Mouse (Mus musculus): ENCODE measurements around the gene Lgalsl. TPM values are rescaled to one million over a fixed set of nuclear protein-coding genes. Genes with fewer than 3 reads are reported as not detected.
A peak's percentile ranks its signal among the peaks of the same experiment; 100 is the strongest.

Gene Lgalsl
- polyA plus RNA-seq, 2 experiments, result 25.5 to 52.0 TPM

DNA sequence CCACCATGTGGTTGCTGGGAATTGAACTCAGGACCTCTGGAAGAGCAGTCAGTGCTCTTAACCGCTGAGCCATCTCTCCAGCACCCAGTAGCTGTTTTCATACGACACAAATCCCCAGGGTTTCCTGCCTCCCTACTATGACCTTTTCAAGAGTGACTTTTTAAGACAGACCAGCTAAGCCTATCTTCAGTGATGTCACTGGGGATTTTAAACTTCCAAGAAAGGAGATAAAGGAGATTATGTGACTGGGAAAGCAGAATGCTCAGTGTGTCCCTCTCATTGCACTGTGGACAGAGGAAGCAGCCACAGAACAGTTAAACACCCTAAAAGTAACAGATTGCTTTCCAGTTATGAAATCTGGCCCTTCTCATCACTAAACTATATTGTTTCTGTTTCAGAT is 41.6 kb upstream of the Lgalsl start:
- ATAC-seq (ENCODE audit: low FRiP score, low read depth), result no peak
- Histone ChIP-seq H3K27ac (replicated peaks; ENCODE audit: low read depth, low read length) (no peak overlapping the region), H3K4me1 (ENCODE audit: control insufficient read depth, insufficient read depth, low read length) (no peaks in the 10 kb centered on the region), H3K4me2 (replicated peaks; ENCODE audit: low read depth, low read length, severe bottlenecking) (no peak overlapping the region), H3K9me3 (ENCODE audit: control insufficient read depth, low read length) (no peaks in the 10 kb centered on the region), H3K4me3 (replicated peaks; ENCODE audit: low read length) (no peak overlapping the region), H3K36me3 (ENCODE audit: control insufficient read depth, insufficient read depth, low read length) (no peaks in the 10 kb centered on the region), H3K27me3 (ENCODE audit: control insufficient read depth, insufficient read depth, low read length) (no peaks in the 10 kb centered on the region), H3K9ac (ENCODE audit: low read depth, low read length, severe bottlenecking) (no peak overlapping the region)
- whole genome bisulfite sequencing, result 92% methylated on average over 2 of the region's 2 CpGs
- DNase-seq (ENCODE audit: low spot score), result no peak
- no peak for TF ChIP-seq POLR2A (IDR thresholded peaks at IDR 0.05; ENCODE audit: borderline replicate concordance, extremely low read depth, insufficient read depth, insufficient read length)

DNA sequence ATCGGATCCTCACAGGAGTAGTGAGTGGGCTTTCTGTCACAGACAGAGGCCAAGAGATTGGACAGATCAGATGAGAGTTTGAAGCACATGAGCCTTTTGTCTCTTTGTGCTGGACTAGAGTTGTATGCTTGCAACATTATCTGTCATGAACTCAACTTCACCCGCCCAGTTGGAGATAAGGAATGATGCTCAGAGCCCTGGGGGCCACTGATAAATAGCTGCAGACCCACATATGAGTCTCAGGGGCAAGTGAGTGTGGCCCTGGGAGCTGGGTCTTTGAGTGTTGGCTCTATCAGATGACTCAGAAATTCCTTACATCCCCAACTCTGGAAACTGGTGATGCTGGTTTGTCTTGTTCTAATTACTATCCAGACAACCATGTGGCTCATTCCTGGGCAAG is 39.1 kb upstream of the Lgalsl start:
- Histone ChIP-seq H3K27ac (replicated peaks; ENCODE audit: low read depth, low read length) (no peak overlapping the region), H3K36me3 (ENCODE audit: control insufficient read depth, insufficient read depth, low read length) (no peaks in the 10 kb centered on the region), H3K4me1 (ENCODE audit: control insufficient read depth, insufficient read depth, low read length) (no peaks in the 10 kb centered on the region; the same call in 1 of the 2 replicates), H3K9ac (ENCODE audit: low read depth, low read length, severe bottlenecking) (no peak overlapping the region), H3K27me3 (ENCODE audit: control insufficient read depth, insufficient read depth, low read length) (no peaks in the 10 kb centered on the region), H3K9me3 (ENCODE audit: control insufficient read depth, low read length) (no peaks in the 10 kb centered on the region), H3K4me2 (replicated peaks; ENCODE audit: low read depth, low read length, severe bottlenecking) (no peak overlapping the region), H3K4me3 (replicated peaks; ENCODE audit: low read length) (no peak overlapping the region)
- no peak for TF ChIP-seq POLR2A (IDR thresholded peaks at IDR 0.05; ENCODE audit: borderline replicate concordance, extremely low read depth, insufficient read depth, insufficient read length)
- WGBS, result 77% methylated on average over 2 of the region's 2 CpGs
- DNase-seq (ENCODE audit: low spot score) (peak; percentile 37), ATAC-seq (ENCODE audit: low FRiP score, low read depth) (no peak)

DNA sequence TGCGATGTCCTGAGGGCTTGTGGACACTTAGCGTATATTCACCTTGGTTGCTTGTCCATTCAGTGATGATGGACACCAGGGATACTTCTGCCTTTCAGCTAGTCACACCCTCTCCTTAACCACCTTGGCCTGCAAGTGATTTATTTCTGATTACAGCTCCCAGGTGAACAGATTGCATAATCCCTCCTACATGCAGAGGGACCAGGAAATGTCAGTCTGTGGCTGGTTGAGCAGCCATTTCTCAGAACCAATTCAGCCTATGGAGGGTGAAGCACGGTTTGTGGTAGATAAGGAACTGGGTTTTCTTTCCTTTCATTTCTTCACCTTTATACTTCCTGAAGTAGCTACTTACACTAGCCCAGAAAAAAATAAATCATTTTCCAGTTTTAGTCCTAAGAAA is 34.6 kb upstream of the Lgalsl start:
- no peak overlapping the region for H3K9ac ChIP-seq (ENCODE audit: low read depth, low read length, severe bottlenecking)
- peaks cover under 1% of the 10 kb centered on the region; the same call in 1 of the 2 replicates for H3K4me1 ChIP-seq (ENCODE audit: control insufficient read depth, insufficient read depth, low read length)
- H3K27ac ChIP-seq (replicated peaks; ENCODE audit: low read depth, low read length), result no peak overlapping the region
- no peak overlapping the region for H3K4me2 ChIP-seq (replicated peaks; ENCODE audit: low read depth, low read length, severe bottlenecking)
- no peak for TF ChIP-seq POLR2A (IDR thresholded peaks at IDR 0.05; ENCODE audit: borderline replicate concordance, extremely low read depth, insufficient read depth, insufficient read length)
- no peaks in the 10 kb centered on the region for H3K36me3 ChIP-seq (ENCODE audit: control insufficient read depth, insufficient read depth, low read length)
- H3K4me3 ChIP-seq (replicated peaks; ENCODE audit: low read length), result no peak overlapping the region
- no peaks in the 10 kb centered on the region for H3K9me3 ChIP-seq (ENCODE audit: control insufficient read depth, low read length)
- WGBS, result 84% methylated on average over 3 of the region's 3 CpGs
- H3K27me3 ChIP-seq (ENCODE audit: control insufficient read depth, insufficient read depth, low read length), result no peaks in the 10 kb centered on the region
- no peak for ATAC-seq (ENCODE audit: low FRiP score, low read depth)
- DNase-seq (ENCODE audit: low spot score), result no peak

DNA sequence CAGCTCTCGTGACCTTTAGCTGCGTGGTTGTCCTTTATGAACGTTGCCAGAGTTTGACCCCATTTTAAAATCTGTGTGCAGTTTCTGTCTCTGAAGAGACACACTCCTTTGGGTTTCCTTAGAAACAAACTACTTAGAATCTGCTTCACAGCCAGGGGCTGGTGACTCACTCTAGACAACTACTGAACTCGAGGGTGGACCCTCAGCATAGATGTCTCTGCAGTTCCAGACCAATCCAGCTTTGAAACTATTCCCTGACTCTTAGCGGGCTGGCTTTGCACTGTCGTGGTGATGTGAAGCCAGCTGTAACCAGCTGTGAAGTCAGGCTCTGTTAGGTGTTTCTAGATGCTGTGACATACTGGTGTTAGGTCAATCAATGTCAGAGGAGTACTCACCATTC is 33.8 kb upstream of the Lgalsl start:
- H3K4me3 ChIP-seq (replicated peaks; ENCODE audit: low read length), result no peak overlapping the region
- no peak overlapping the region for H3K9ac ChIP-seq (ENCODE audit: low read depth, low read length, severe bottlenecking)
- TF ChIP-seq POLR2A (IDR thresholded peaks at IDR 0.05; ENCODE audit: borderline replicate concordance, extremely low read depth, insufficient read depth, insufficient read length), result no peak
- 71% methylated on average over 6 of the region's 6 CpGs for WGBS
- no peak overlapping the region for H3K27ac ChIP-seq (replicated peaks; ENCODE audit: low read depth, low read length)
- H3K4me1 ChIP-seq (ENCODE audit: control insufficient read depth, insufficient read depth, low read length), result peaks cover 8% of the 10 kb centered on the region
- H3K4me2 ChIP-seq (replicated peaks; ENCODE audit: low read depth, low read length, severe bottlenecking), result no peak overlapping the region
- DNase-seq (ENCODE audit: low spot score) (no peak), ATAC-seq (ENCODE audit: low FRiP score, low read depth) (no peak)
- no peaks in the 10 kb centered on the region for H3K36me3 ChIP-seq (ENCODE audit: control insufficient read depth, insufficient read depth, low read length)
- no peaks in the 10 kb centered on the region for H3K9me3 ChIP-seq (ENCODE audit: control insufficient read depth, low read length)
- no peaks in the 10 kb centered on the region for H3K27me3 ChIP-seq (ENCODE audit: control insufficient read depth, insufficient read depth, low read length)

DNA sequence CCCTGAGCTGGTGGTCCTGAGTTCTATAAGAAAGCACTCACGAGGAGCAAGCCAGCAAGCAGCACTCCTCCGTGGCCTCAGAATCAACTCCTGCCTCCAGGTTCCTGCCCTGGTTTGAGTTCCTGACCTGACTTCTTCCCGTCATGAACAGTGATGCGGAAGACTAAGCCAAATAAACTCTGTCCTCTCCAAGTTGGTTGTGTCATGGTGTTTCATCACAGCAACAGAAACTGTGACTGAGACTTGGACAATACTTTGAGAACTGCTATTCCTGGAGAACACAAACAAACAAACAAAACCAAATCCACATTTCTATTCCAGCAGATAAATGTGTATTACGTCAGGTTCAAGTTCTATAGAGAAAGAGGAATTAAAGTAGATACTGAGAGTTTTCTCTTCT is 31.2 kb upstream of the Lgalsl start:
- DNase-seq (ENCODE audit: low spot score), result no peak
- no peak overlapping the region for H3K9ac ChIP-seq (ENCODE audit: low read depth, low read length, severe bottlenecking)
- TF ChIP-seq POLR2A (IDR thresholded peaks at IDR 0.05; ENCODE audit: borderline replicate concordance, extremely low read depth, insufficient read depth, insufficient read length), result no peak
- 90% methylated on average over 5 of the region's 5 CpGs for WGBS
- H3K4me1 ChIP-seq (ENCODE audit: control insufficient read depth, insufficient read depth, low read length), result peaks cover 23% of the 10 kb centered on the region
- H3K4me2 ChIP-seq (replicated peaks; ENCODE audit: low read depth, low read length, severe bottlenecking), result no peak overlapping the region
- no peaks in the 10 kb centered on the region for H3K27me3 ChIP-seq (ENCODE audit: control insufficient read depth, insufficient read depth, low read length)
- no peak overlapping the region for H3K27ac ChIP-seq (replicated peaks; ENCODE audit: low read depth, low read length)
- no peaks in the 10 kb centered on the region for H3K36me3 ChIP-seq (ENCODE audit: control insufficient read depth, insufficient read depth, low read length)
- no peaks in the 10 kb centered on the region for H3K9me3 ChIP-seq (ENCODE audit: control insufficient read depth, low read length)
- no peak overlapping the region for H3K4me3 ChIP-seq (replicated peaks; ENCODE audit: low read length)
- ATAC-seq (ENCODE audit: low FRiP score, low read depth), result no peak

DNA sequence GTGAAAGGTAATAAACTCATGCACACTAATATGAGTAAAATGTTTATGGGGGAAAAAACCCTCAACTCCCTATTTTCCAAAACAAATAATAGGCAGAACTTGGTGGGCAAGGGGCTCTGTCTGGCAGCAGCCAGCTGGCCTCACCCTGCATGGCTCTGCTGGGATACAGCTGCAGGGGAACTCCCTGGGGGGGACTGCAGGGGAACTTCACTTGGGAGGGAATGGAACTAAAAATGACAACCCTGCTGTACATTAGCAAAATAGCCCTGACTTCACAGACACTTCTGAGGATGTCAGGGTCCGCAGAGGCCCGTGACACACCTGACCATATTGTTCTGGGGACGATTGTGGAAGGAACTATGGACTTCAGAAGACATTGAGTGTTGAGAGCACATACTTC is 29.5 kb upstream of the Lgalsl start:
- Histone ChIP-seq H3K27ac (replicated peaks; ENCODE audit: low read depth, low read length) (0 out of 2 replicates have a peak overlapping the region, but pooled peaks have one; percentile 13), H3K9me3 (ENCODE audit: control insufficient read depth, low read length) (no peaks in the 10 kb centered on the region), H3K27me3 (ENCODE audit: control insufficient read depth, insufficient read depth, low read length) (no peaks in the 10 kb centered on the region), H3K4me1 (ENCODE audit: control insufficient read depth, insufficient read depth, low read length) (peaks cover 33% of the 10 kb centered on the region), H3K9ac (ENCODE audit: low read depth, low read length, severe bottlenecking) (no peak overlapping the region), H3K4me3 (replicated peaks; ENCODE audit: low read length) (no peak overlapping the region), H3K4me2 (replicated peaks; ENCODE audit: low read depth, low read length, severe bottlenecking) (no peak overlapping the region), H3K36me3 (ENCODE audit: control insufficient read depth, insufficient read depth, low read length) (no peaks in the 10 kb centered on the region)
- no peak for DNase-seq (ENCODE audit: low spot score)
- 88% methylated on average over 3 of the region's 3 CpGs for WGBS
- no peak for ATAC-seq (ENCODE audit: low FRiP score, low read depth)
- no peak for TF ChIP-seq POLR2A (IDR thresholded peaks at IDR 0.05; ENCODE audit: borderline replicate concordance, extremely low read depth, insufficient read depth, insufficient read length)

Data from limb, embryonic 14.5 days (tissue).